8 mouse cellular contexts compared by ENCODE assay signal in genomic region chr3:138143315-138144059, GRCm38 (mm10). TPM values are rescaled to one million over a fixed set of nuclear protein-coding genes. Genes with fewer than 3 reads are reported as not detected.
DNase-seq lines count a peak whose midpoint lies in the region; ATAC-seq and TF ChIP-seq lines count a peak whose summit lies in the region.

Trmt10a (plus strand) TSS chr3:138143448.

- no peaks in the 10 kb centered on the region for H3K9me3 ChIP-seq in ES-Bruce4 (replicated peaks; ENCODE audit: control insufficient read depth, insufficient read depth, low read length, poor library complexity, severe bottlenecking)
- H3K9me3 ChIP-seq in forebrain, embryonic 13.5 days (replicated peaks), result no peaks in the 10 kb centered on the region
- no peaks in the 10 kb centered on the region for H3K9me3 ChIP-seq in liver, postnatal 0 days (ENCODE audit: low read length)
- H3K9me3 ChIP-seq in neural tube, embryonic 14.5 days (ENCODE audit: control insufficient read depth, low read length), result no peaks in the 10 kb centered on the region

- WGBS in forebrain, embryonic 13.5 days, result under 1% methylated on average over 70 of the region's 70 CpGs
- under 1% methylated on average over 70 of the region's 70 CpGs for WGBS in large intestine, adult 2 months
- WGBS in liver, postnatal 0 days (ENCODE audit: insufficient replicate concordance), result under 1% methylated on average over 70 of the region's 70 CpGs
- WGBS in neural tube, embryonic 14.5 days, result under 1% methylated on average over 70 of the region's 70 CpGs

- peak; percentile 99 for DNase-seq in heart, postnatal 10 days
- peak; percentile 93 for DNase-seq in large intestine, adult 2 months (ENCODE audit: low read depth, low spot score)
- DNase-seq in liver, postnatal 0 days, result peak; percentile 98
- peak; percentile 100 for DNase-seq in testis, postnatal 10 days (ENCODE audit: low spot score)

- 0 out of 2 replicates have a peak, but pooled peaks have one; percentile 56 for TF ChIP-seq EP300 in ES-Bruce4 (IDR thresholded peaks at IDR 0.05; ENCODE audit: insufficient read depth, low read depth, low read length)
- peak; percentile 50 for TF ChIP-seq EP300 in liver, postnatal 0 days (IDR thresholded peaks at IDR 0.05; ENCODE audit: low read depth)

- H3K9ac ChIP-seq in ES-Bruce4 (ENCODE audit: low read depth, poor library complexity, severe bottlenecking), result peak within 1 kb of the TSS; percentile 90
- H3K9ac ChIP-seq in forebrain, embryonic 13.5 days, result peak within 1 kb of the TSS; percentile 77
- peak within 1 kb of the TSS; percentile 83 for H3K9ac ChIP-seq in liver, postnatal 0 days (replicated peaks)
- H3K9ac ChIP-seq in neural tube, embryonic 14.5 days (replicated peaks; ENCODE audit: low read depth, low read length), result peak within 1 kb of the TSS; percentile 74

- H3K4me3 ChIP-seq in ES-Bruce4 (ENCODE audit: low read depth, low read length), result peak within 1 kb of the TSS; percentile 84
- peak within 1 kb of the TSS; percentile 62 for H3K4me3 ChIP-seq in forebrain, embryonic 13.5 days
- H3K4me3 ChIP-seq in liver, postnatal 0 days (ENCODE audit: low read depth, low read length), result peak within 1 kb of the TSS; percentile 76
- H3K4me3 ChIP-seq in neural tube, embryonic 14.5 days (ENCODE audit: low read depth, low read length), result peak within 1 kb of the TSS; percentile 55

- H3K36me3 ChIP-seq in ES-Bruce4 (ENCODE audit: control insufficient read depth, insufficient read depth, low read length, poor library complexity, severe bottlenecking), result no peaks in the 10 kb centered on the region
- no peaks in the 10 kb centered on the region; the same call in 1 of the 2 replicates for H3K36me3 ChIP-seq in forebrain, embryonic 13.5 days (ENCODE audit: poor library complexity, severe bottlenecking)
- H3K36me3 ChIP-seq in liver, postnatal 0 days (replicated peaks; ENCODE audit: insufficient read depth, low read length), result no peaks in the 10 kb centered on the region
- H3K36me3 ChIP-seq in neural tube, embryonic 14.5 days (ENCODE audit: control insufficient read depth, insufficient read depth, low read length), result no peaks in the 10 kb centered on the region

- H3K27me3 ChIP-seq in ES-Bruce4 (ENCODE audit: control insufficient read depth, insufficient read depth, low read length, poor library complexity, severe bottlenecking), result no peaks in the 10 kb centered on the region
- H3K27me3 ChIP-seq in forebrain, embryonic 13.5 days, result no peaks in the 10 kb centered on the region
- no peaks in the 10 kb centered on the region for H3K27me3 ChIP-seq in liver, postnatal 0 days (ENCODE audit: insufficient read depth, low read length)
- no peaks in the 10 kb centered on the region for H3K27me3 ChIP-seq in neural tube, embryonic 14.5 days (ENCODE audit: control insufficient read depth, insufficient read depth, low read length)

- intact Hi-C loops in heart, postnatal 10 days (cut with DNase I), result loop anchor here (1.0 to 2.0 kb wide), 3 partner anchors 25 to 279 kb away; partner anchors contain the start of gene H2afz

- H3K27ac ChIP-seq in ES-Bruce4 (ENCODE audit: insufficient read depth, low read length), result peak within 1 kb of the TSS; percentile 99
- H3K27ac ChIP-seq in forebrain, embryonic 13.5 days, result peak within 1 kb of the TSS; percentile 99
- peak within 1 kb of the TSS; percentile 99 for H3K27ac ChIP-seq in liver, postnatal 0 days (ENCODE audit: low read depth)
- H3K27ac ChIP-seq in neural tube, embryonic 14.5 days (ENCODE audit: low read depth, low read length), result peak within 1 kb of the TSS; percentile 95

- ATAC-seq in cerebellum, adult (ENCODE audit: insufficient number of reproducible peaks, low FRiP score, low TSS enrichment), result peak; percentile 97
- peak; percentile 99 for ATAC-seq in forebrain, embryonic 13.5 days
- ATAC-seq in liver, postnatal 0 days, result peak; percentile 99
- peak; percentile 98 for ATAC-seq in neural tube, embryonic 14.5 days (ENCODE audit: low read depth)

- TF ChIP-seq CTCF in ES-Bruce4 (IDR thresholded peaks at IDR 0.05; ENCODE audit: low read depth, low read length), result no peak
- TF ChIP-seq CTCF in liver, postnatal 0 days (IDR thresholded peaks at IDR 0.05; ENCODE audit: low read depth), result peak; percentile 47

- H3K4me1 ChIP-seq in ES-Bruce4 (ENCODE audit: control insufficient read depth, insufficient read depth, low read length), result no peaks in the 10 kb centered on the region
- H3K4me1 ChIP-seq in forebrain, embryonic 13.5 days, result peaks cover 4% of the 10 kb centered on the region
- peaks cover 4% of the 10 kb centered on the region for H3K4me1 ChIP-seq in liver, postnatal 0 days (ENCODE audit: insufficient read depth)
- peaks cover 3% of the 10 kb centered on the region; the same call in 1 of the 2 replicates for H3K4me1 ChIP-seq in neural tube, embryonic 14.5 days (ENCODE audit: control insufficient read depth, insufficient read depth, low read length)

- H3K4me2 ChIP-seq in forebrain, embryonic 13.5 days, result peak within 1 kb of the TSS; percentile 67
- peak within 1 kb of the TSS; percentile 77 for H3K4me2 ChIP-seq in liver, postnatal 0 days (ENCODE audit: low read depth, low read length)
- peak within 1 kb of the TSS; percentile 66 for H3K4me2 ChIP-seq in neural tube, embryonic 14.5 days (ENCODE audit: low read depth, low read length)

- TF ChIP-seq POLR2A in ES-Bruce4 (IDR thresholded peaks at IDR 0.05; ENCODE audit: insufficient read depth, low read length), result peak; percentile 44

RNA-seq across cellular contexts. Expression of gene Trmt10a, which starts in this region (rescaled TPM):
- 27.6 and 29.1 TPM in 2 replicates for polyA plus RNA-seq in ES-Bruce4 (2011; ENCODE audit: insufficient read depth, insufficient read length, low read depth, missing spikeins)
- 8.7 and 9.9 TPM in 2 replicates for polyA plus RNA-seq in forebrain, embryonic 13.5 days (2015; fragmentation: Nextera tagmentation; extraction: Ambion mirVana)
- total RNA-seq in heart, postnatal 10 days (2021), result 1 to 10 TPM; 3.2 to 4.3 TPM
- 0.73 and 0.96 TPM in 2 replicates for polyA plus RNA-seq in large intestine, adult 2 months (2012; rRNA removed)
- polyA plus RNA-seq in liver, postnatal 0 days (2015; fragmentation: Nextera tagmentation; extraction: Ambion mirVana), result 3.0 and 4.1 TPM in 2 replicates
- 8.2 and 12.1 TPM in 2 replicates for polyA plus RNA-seq in neural tube, embryonic 14.5 days (2014; fragmentation: Nextera tagmentation; extraction: Ambion mirVana)

Comparison
In these comparisons a context has a peak if more than half of its experiments do, and no peak if none do; other contexts are left out.
1. Peak in every context shown above with its lines: DNase-seq, ATAC-seq, H3K4me3 ChIP-seq and H3K27ac ChIP-seq.
2. Peak in DNase-seq in large intestine, adult 2 months; RNA of the gene not detected or under 1 TPM.